Mouse (Mus musculus) MEL (cell line): ENCODE results near the gene Rfxank.

Experiments used
- MXI1 ChIP-seq: IDR thresholded peaks from 2 replicates; pipeline ENCODE4 v1.6.1; 2011; ENCODE audit warnings: mild to moderate bottlenecking, low read depth, low read length, improper control_type of control experiment
- MYC ChIP-seq: IDR thresholded peaks from 2 replicates; pipeline ENCODE4 v1.6.1; 2011; ENCODE audit warnings: low read depth, mild to moderate bottlenecking, low read length, improper control_type of control experiment, moderate library complexity
- RAD21 ChIP-seq: IDR thresholded peaks from 2 replicates; pipeline ENCODE4 v1.6.1; 2011; ENCODE audit warnings: mild to moderate bottlenecking, low read depth, low read length, improper control_type of control experiment
- SMC3 ChIP-seq: IDR thresholded peaks from 2 replicates; pipeline ENCODE4 v1.6.1; 2011; ENCODE audit warnings: low read depth, low read length, improper control_type of control experiment
- TCF12 ChIP-seq: IDR thresholded peaks from 2 replicates; pipeline ENCODE4 v1.6.1; 2014; ENCODE audit warnings: low read depth, mild to moderate bottlenecking, inconsistent platforms, low read length, improper control_type of control experiment, moderate library complexity

GRCm38 (mm10) chr8:70092786-70093185 is 46.2 kb downstream of the Rfxank start:
- TF ChIP-seq RAD21 (no peak), SMC3 (no peak), TCF12 (no peak), MYC (no peak), MXI1 (no peak)
